Mouse (Mus musculus) heart, embryonic 10.5 days (tissue): ENCODE measurements around the gene Ptpn1. TPM values are rescaled to one million over a fixed set of nuclear protein-coding genes. Genes with fewer than 3 reads are reported as not detected.

ENCODE experiments used
- DNase-seq: peaks from one replicate; pipeline ENCODE4 v3.0.0-alpha.2; 2017; ENCODE audit warnings: low spot score
- H3K27ac ChIP-seq: fragments of 300-500 bp; sonication (generic); 2 replicates; pipeline ENCODE4 v1.5.1; 2016; ENCODE audit warnings: mild to moderate bottlenecking
- H3K27me3 ChIP-seq: fragments of 300-500 bp; sonication (generic); 2 replicates; pipeline ENCODE4 v1.6.1; 2016; ENCODE audit warnings: mild to moderate bottlenecking; ENCODE audit not compliant: poor library complexity, insufficient read depth, severe bottlenecking
- H3K36me3 ChIP-seq: fragments of 300-500 bp; sonication (generic); 2 replicates; pipeline ENCODE4 v1.6.1; 2016; ENCODE audit warnings: mild to moderate bottlenecking, moderate library complexity
- H3K4me1 ChIP-seq: fragments of 300-500 bp; sonication (generic); 2 replicates; pipeline ENCODE4 v1.6.1; 2016; ENCODE audit warnings: mild to moderate bottlenecking
- H3K4me3 ChIP-seq: fragments of 300-500 bp; sonication (generic); 2 replicates; pipeline ENCODE4 v1.5.1; 2016; ENCODE audit warnings: mild to moderate bottlenecking, moderate library complexity
- H3K9me3 ChIP-seq: fragments of 300-500 bp; sonication (generic); 2 replicates; pipeline ENCODE4 v1.6.1; 2016; ENCODE audit warnings: mild to moderate bottlenecking, moderate library complexity
- WGBS: fragments of 180-500 bp; shearing (Covaris S2); methylation state at CpG from one replicate; pipeline ENCODE4 v1.1.7; 2016; 5-methylcytosine and 5-hydroxymethylcytosine counted together
- polyA plus RNA-seq: library from polyadenylated mRNA; unstranded; fragments of >200 nt; fragmentation: Nextera tagmentation; extraction: Ambion mirVana; gene quantifications from 2 replicates; pipeline ENCODE4 v1.2.1, GENCODE M21; 2016

Ptpn1 gene
- polyA plus RNA-seq, 1 experiment from 2014 or later: 58.3 TPM

- H3K27ac ChIP-seq: peak overlapping the region; percentile 69
- WGBS: 76% methylated on average over 3 of the region's 3 CpGs
Measured at GRCm38 (mm10) chr2:168008132-168008531, 76.3 kb downstream of the Ptpn1 start.

GRCm38 (mm10) chr2:168009936-168010668 is 78.2 kb downstream of the Ptpn1 start, which contains the start of gene Ripor3:
Gene Ripor3 (minus strand): TSS chr2:168010618.
- DNase-seq: peak; percentile 92
- Histone ChIP-seq H3K4me3 (no peak within 1 kb of the TSS), H3K4me1 (peaks cover 53% of the 10 kb centered on the region), H3K36me3 (no peaks in the 10 kb centered on the region), H3K9me3 (no peaks in the 10 kb centered on the region), H3K27me3 (no peaks in the 10 kb centered on the region), H3K27ac (peak within 1 kb of the TSS; percentile 17; the same call in 1 of the 2 replicates)
- 43% methylated on average over 8 of the region's 9 CpGs for WGBS

More at GRCm38 (mm10) chr2:168008132-168008531, 76.3 kb downstream of the Ptpn1 start:
- H3K4me3 ChIP-seq: no peak overlapping the region
- no peaks in the 10 kb centered on the region for H3K27me3 ChIP-seq
- no peaks in the 10 kb centered on the region for H3K9me3 ChIP-seq
- peaks cover 68% of the 10 kb centered on the region for H3K4me1 ChIP-seq
- DNase-seq: no peak
- no peaks in the 10 kb centered on the region for H3K36me3 ChIP-seq

- no peak overlapping the region for H3K4me3 ChIP-seq
- no peaks in the 10 kb centered on the region for H3K9me3 ChIP-seq
- no peaks in the 10 kb centered on the region for H3K36me3 ChIP-seq
- H3K27ac ChIP-seq: peak overlapping the region; percentile 17; the same call in 1 of the 2 replicates
- peaks cover 45% of the 10 kb centered on the region for H3K4me1 ChIP-seq
- no peak for DNase-seq
- no peaks in the 10 kb centered on the region for H3K27me3 ChIP-seq
- WGBS: 41% methylated on average over 11 of the region's 11 CpGs
Measured at GRCm38 (mm10) chr2:168010893-168011292, 79.0 kb downstream of the Ptpn1 start.

GRCm38 (mm10) chr2:168016951-168017391 is 85.1 kb downstream of the Ptpn1 start:
- no peaks in the 10 kb centered on the region for H3K27me3 ChIP-seq
- H3K27ac ChIP-seq: no peak overlapping the region
- H3K36me3 ChIP-seq: no peaks in the 10 kb centered on the region
- no peak for DNase-seq
- no peak overlapping the region for H3K4me3 ChIP-seq
- H3K4me1 ChIP-seq: peaks cover 9% of the 10 kb centered on the region; the same call in 1 of the 2 replicates
- 38% methylated on average over 5 of the region's 5 CpGs for WGBS
- no peaks in the 10 kb centered on the region for H3K9me3 ChIP-seq

DNA sequence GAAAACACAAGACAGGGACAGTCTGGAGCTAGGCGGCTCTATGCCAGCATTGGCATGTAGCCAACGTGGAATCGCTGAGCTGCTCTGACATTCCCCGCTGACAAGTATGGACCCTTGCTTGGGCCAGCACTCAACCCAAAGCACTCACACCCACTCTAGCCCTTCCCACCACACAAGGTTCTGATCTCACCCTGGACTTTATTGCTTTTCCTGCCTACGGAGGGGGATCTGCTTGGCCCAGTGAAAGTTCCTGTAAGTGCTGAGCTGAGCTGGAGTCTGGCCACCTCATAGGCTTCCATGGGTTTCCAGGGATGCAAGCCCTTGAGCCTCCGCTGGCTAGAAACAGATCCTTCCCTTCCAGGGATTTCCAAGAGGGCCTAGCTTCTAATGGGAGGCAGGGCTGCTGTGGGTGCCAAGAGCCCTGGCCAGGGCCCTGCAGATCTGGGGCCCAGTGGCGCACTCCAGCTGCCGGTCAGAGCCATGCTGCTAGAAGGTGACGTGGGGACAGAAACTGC is 87.4 kb downstream of the Ptpn1 start:
- no peaks in the 10 kb centered on the region for H3K9me3 ChIP-seq
- peaks cover 9% of the 10 kb centered on the region; the same call in 1 of the 2 replicates for H3K4me1 ChIP-seq
- H3K27ac ChIP-seq: peak overlapping the region; percentile 18; the same call in 1 of the 2 replicates
- no peak for DNase-seq
- H3K36me3 ChIP-seq: no peaks in the 10 kb centered on the region
- 81% methylated on average over 9 of the region's 9 CpGs for WGBS
- no peaks in the 10 kb centered on the region for H3K27me3 ChIP-seq
- H3K4me3 ChIP-seq: no peak overlapping the region

DNA sequence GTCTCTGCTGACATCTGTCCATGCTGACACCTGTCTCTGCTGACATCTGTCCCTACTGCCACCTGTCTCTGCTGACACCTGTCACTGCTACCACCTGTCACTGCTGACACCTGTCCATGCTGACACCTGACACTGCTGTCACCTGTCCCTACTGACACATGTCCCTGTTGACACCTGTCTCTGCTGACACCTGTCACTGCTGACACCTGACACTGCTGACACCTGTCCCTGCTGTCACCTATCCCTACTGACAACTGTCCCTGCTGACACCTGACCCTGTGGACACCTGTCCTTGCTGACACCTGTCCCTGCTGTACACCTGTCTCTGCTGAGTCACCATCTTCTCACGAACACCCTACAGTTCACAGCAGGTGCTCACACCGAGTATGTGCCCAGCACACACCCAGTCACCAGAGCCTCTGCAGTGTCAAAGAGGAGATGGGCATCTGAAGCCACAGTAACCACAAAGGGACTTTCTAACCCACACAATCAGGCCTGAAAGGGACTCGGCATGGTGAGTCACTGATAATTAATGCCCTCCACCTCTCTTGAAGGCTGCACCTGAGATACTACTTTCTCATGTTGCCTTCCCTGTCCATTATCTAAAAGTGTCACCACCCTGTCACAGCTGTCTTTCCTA is 92.0 kb downstream of the Ptpn1 start:
- Histone ChIP-seq H3K36me3 (peaks cover 6% of the 10 kb centered on the region), H3K27me3 (no peaks in the 10 kb centered on the region), H3K4me1 (peaks cover 17% of the 10 kb centered on the region), H3K4me3 (no peak overlapping the region), H3K27ac (no peak overlapping the region), H3K9me3 (no peaks in the 10 kb centered on the region)
- WGBS: 75% methylated on average over 3 of the region's 3 CpGs
- DNase-seq: no peak

GRCm38 (mm10) chr2:168025174-168025573 is 93.3 kb downstream of the Ptpn1 start:
- Histone ChIP-seq H3K4me3 (no peak overlapping the region), H3K9me3 (no peaks in the 10 kb centered on the region), H3K4me1 (peaks cover 13% of the 10 kb centered on the region), H3K27me3 (no peaks in the 10 kb centered on the region), H3K27ac (no peak overlapping the region), H3K36me3 (peaks cover 8% of the 10 kb centered on the region)
- 67% methylated on average over 12 of the region's 12 CpGs for WGBS
- no peak for DNase-seq

DNA sequence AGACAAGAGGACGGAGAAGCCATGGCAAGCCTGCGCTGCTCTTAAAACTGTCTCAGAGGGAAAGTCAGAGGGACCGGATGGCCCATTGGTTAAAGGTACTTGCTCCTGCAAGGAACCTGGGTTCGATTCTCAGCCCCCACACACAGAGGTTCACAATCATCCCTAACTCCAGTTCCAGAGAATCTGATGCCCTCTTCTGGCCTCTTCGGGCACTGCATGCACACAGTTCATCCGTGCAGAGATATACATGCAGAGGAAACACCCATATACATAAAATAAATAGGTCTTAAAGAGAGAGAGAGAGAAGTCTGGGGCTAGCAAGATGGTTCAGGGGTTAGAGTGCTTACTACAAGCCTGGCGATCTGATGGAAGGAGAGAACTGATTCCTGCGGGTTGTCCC is 94.0 kb downstream of the Ptpn1 start:
- Histone ChIP-seq H3K27me3 (no peaks in the 10 kb centered on the region), H3K36me3 (peaks cover 8% of the 10 kb centered on the region), H3K27ac (no peak overlapping the region), H3K9me3 (no peaks in the 10 kb centered on the region), H3K4me1 (peaks cover 13% of the 10 kb centered on the region), H3K4me3 (no peak overlapping the region)
- no peak for DNase-seq
- WGBS: 91% methylated on average over 8 of the region's 8 CpGs

- H3K27me3 ChIP-seq: no peaks in the 10 kb centered on the region
- no peak for DNase-seq
- 41% methylated on average over 3 of the region's 3 CpGs for WGBS
Measured at GRCm38 (mm10) chr2:168026467-168026866, 94.6 kb downstream of the Ptpn1 start.

DNA sequence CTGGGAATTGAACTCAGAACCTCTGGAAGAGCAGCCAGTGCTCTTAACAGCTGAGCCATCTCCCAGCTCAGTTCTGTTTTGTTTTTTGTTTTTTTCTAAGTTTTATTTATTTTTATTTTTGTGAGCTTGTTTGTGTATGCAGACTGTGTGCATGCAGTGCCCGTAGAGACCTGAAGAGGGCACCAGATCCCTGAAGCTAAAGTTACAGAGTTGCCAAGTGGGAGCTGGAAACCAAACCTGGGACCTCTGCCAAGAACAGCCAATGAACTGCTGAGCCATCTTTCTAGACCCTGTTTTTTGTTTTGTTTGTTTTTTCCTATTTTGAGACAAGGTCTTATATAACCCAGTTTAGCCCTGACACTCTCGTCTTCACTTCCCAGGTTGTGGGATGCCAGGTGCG is 96.5 kb downstream of the Ptpn1 start:
- Histone ChIP-seq H3K27ac (no peak overlapping the region), H3K4me3 (no peak overlapping the region), H3K9me3 (no peaks in the 10 kb centered on the region), H3K36me3 (peaks cover 8% of the 10 kb centered on the region), H3K27me3 (no peaks in the 10 kb centered on the region), H3K4me1 (peaks cover 33% of the 10 kb centered on the region)
- WGBS: 90% methylated on average over 3 of the region's 3 CpGs
- no peak for DNase-seq

More at GRCm38 (mm10) chr2:168026467-168026866, 94.6 kb downstream of the Ptpn1 start:
- peak overlapping the region; percentile 23; the same call in 1 of the 2 replicates for H3K27ac ChIP-seq
- H3K9me3 ChIP-seq: no peaks in the 10 kb centered on the region
- H3K4me1 ChIP-seq: peaks cover 14% of the 10 kb centered on the region
- peaks cover 8% of the 10 kb centered on the region for H3K36me3 ChIP-seq
- no peak overlapping the region for H3K4me3 ChIP-seq

Other genes starting within 250 kb of the Ptpn1 start
- gene Cebpb, start 243.1 kb upstream of the Ptpn1 start, polyA plus RNA-seq: 4.2 TPM in 2 replicates
- gene Tmem189, start 242.2 kb upstream of the Ptpn1 start, polyA plus RNA-seq: 47.7 and 53.8 TPM in 2 replicates
- gene Ripor3, start 78.6 kb downstream of the Ptpn1 start, polyA plus RNA-seq: 1.3 and 2.5 TPM in 2 replicates
- gene Pard6b, start 148.9 kb downstream of the Ptpn1 start, polyA plus RNA-seq: 12.2 and 15.0 TPM in 2 replicates